In the genomic region with DNA sequence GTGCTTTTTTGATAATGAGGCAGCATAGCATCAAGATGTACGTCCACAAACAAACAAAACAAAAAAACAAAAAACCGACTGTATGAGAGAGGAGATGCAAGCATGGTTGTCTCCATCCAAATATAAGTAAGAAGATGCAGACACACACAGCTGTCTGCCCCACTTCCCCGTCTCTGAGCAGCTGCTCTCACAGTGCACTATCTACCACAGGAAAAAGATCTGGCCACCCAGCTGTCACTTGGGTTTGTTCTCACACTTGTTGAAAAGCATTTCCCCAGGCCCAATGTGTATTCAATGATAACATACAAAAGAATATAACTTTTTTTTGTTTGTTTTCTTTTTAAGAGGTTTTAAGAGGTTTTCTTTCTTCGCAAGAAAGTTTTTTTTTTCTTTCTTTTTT, we compare ENCODE assay signal across 27 mouse cellular contexts.
DNase-seq lines count a peak whose midpoint lies in the region; ATAC-seq lines count a peak whose summit lies in the region.
"Had no signal": no experiment of that assay in that cellular context is flagged by ENCODE, and none has a peak within 500 bp of the region (broad histone marks: within the 10 kb centered on the region; RNA-seq: fewer than 3 reads in every experiment).

No protein-coding gene starts in this region.

- intact Hi-C loops in left cerebral cortex, postnatal 25 days (cut with DNase I): no loop called here

- H3K4me3 ChIP-seq in forebrain, embryonic 10.5 days: no peak overlapping the region
- no peak overlapping the region for H3K4me3 ChIP-seq in forebrain, embryonic 12.5 days (replicated peaks)
- peak overlapping the region; percentile 34 for H3K4me3 ChIP-seq in megakaryocyte, embryonic 14.5 days (replicated peaks)
- H3K4me3 ChIP-seq: embryonic facial prominence, embryonic 12.5 days; erythroblast, embryonic 14.5 days; left cerebral cortex, adult 2 months; midbrain, embryonic 15.5 days had no signal

- DNase-seq in forebrain, embryonic 10.5 days (ENCODE audit: extremely low spot score, low spot score): no peak
- DNase-seq in thymus, postnatal 14 days: peak; percentile 33
- DNase-seq in left cerebral cortex, postnatal 25 days (ENCODE audit: low spot score in 2 of 2): no peak
- DNase-seq in B cell, adult 2 months: no peak
- DNase-seq: adrenal gland, adult 2 months; cerebellum, adult 11-12 months; cerebellum, postnatal 10 days; heart, postnatal 36 days; kidney, adult 2 months; liver, postnatal 0 days; lung, postnatal 14 days had no signal

- H3K27ac ChIP-seq in forebrain, embryonic 10.5 days: peak overlapping the region; percentile 56; the same call in 1 of the 2 replicates
- H3K27ac ChIP-seq in forebrain, embryonic 12.5 days: no peak overlapping the region
- H3K27ac ChIP-seq: embryonic facial prominence, embryonic 12.5 days; hindbrain, embryonic 14.5 days; kidney, postnatal 0 days; left cerebral cortex, adult 2 months; midbrain, embryonic 15.5 days had no signal

- H3K27me3 ChIP-seq in forebrain, embryonic 10.5 days (ENCODE audit: poor library complexity, severe bottlenecking): no peaks in the 10 kb centered on the region
- no peaks in the 10 kb centered on the region for H3K27me3 ChIP-seq in forebrain, embryonic 12.5 days
- no peaks in the 10 kb centered on the region for H3K27me3 ChIP-seq in megakaryocyte, embryonic 14.5 days (replicated peaks)
- H3K27me3 ChIP-seq: CH12.LX; embryonic facial prominence, embryonic 12.5 days; midbrain, embryonic 15.5 days had no signal

- H3K4me1 ChIP-seq in forebrain, embryonic 10.5 days: peaks cover 91% of the 10 kb centered on the region
- peaks cover 41% of the 10 kb centered on the region for H3K4me1 ChIP-seq in forebrain, embryonic 12.5 days
- peaks cover 52% of the 10 kb centered on the region for H3K4me1 ChIP-seq in megakaryocyte, embryonic 14.5 days

- H3K36me3 ChIP-seq in forebrain, embryonic 10.5 days (replicated peaks): peaks cover 73% of the 10 kb centered on the region
- peaks cover 8% of the 10 kb centered on the region for H3K36me3 ChIP-seq in forebrain, embryonic 12.5 days (replicated peaks)
- peaks cover 27% of the 10 kb centered on the region for H3K36me3 ChIP-seq in megakaryocyte, embryonic 14.5 days (replicated peaks; ENCODE audit: low read length)
- H3K36me3 ChIP-seq: G1E; midbrain, embryonic 15.5 days had no signal

- H3K9ac ChIP-seq in forebrain, embryonic 12.5 days: no peak overlapping the region
- H3K9ac ChIP-seq: embryonic facial prominence, embryonic 12.5 days; hindbrain, embryonic 14.5 days; liver, postnatal 0 days; midbrain, embryonic 15.5 days had no signal

- no peak overlapping the region for H3K4me2 ChIP-seq in forebrain, embryonic 12.5 days
- H3K4me2 ChIP-seq: embryonic facial prominence, embryonic 12.5 days; heart, embryonic 11.5 days; hindbrain, embryonic 14.5 days; liver, embryonic 11.5 days; midbrain, embryonic 15.5 days had no signal

- no peak for ATAC-seq in forebrain, embryonic 12.5 days (ENCODE audit: low FRiP score)
- ATAC-seq in megakaryocyte, adult 5-6 weeks (ENCODE audit: poor library complexity, severe bottlenecking): no peak
- peak; percentile 96 for ATAC-seq in common myeloid progenitor, adult 5-6 weeks (replicated peaks; ENCODE audit: low read depth, poor library complexity, severe bottlenecking)
- ATAC-seq: forebrain, embryonic 14.5 days; inflammation-experienced regulatory T-cells, adult 6 months; liver, postnatal 0 days; midbrain, embryonic 15.5 days had no signal

- H3K9me3 ChIP-seq in forebrain, embryonic 10.5 days: no peaks in the 10 kb centered on the region
- no peaks in the 10 kb centered on the region for H3K9me3 ChIP-seq in forebrain, embryonic 12.5 days
- no peaks in the 10 kb centered on the region; the same call in 1 of the 2 replicates for H3K9me3 ChIP-seq in megakaryocyte, embryonic 14.5 days
- H3K9me3 ChIP-seq: embryonic facial prominence, embryonic 12.5 days; midbrain, embryonic 15.5 days had no signal

- WGBS in forebrain, embryonic 10.5 days: 76% methylated on average over 4 of the region's 4 CpGs
- 66% methylated on average over 4 of the region's 4 CpGs for WGBS in forebrain, embryonic 12.5 days
